Mouse (Mus musculus) intestine, embryonic 15.5 days (tissue): Measurements from ENCODE around the gene Myadm. TPM values are rescaled to one million over a fixed set of nuclear protein-coding genes. Genes with fewer than 3 reads are reported as not detected.

ENCODE experiments used
- ATAC-seq: fragments of 200-750 bp; cut with Nextera tagmentation; 2 replicates; pipeline ENCODE4 v1.8.0; 2017; ENCODE audit warnings: moderate TSS enrichment, moderate library complexity
- H3K27ac ChIP-seq: fragments of 300-500 bp; sonication (generic); 2 replicates; pipeline ENCODE4 v1.5.1; 2015; ENCODE audit warnings: mild to moderate bottlenecking, inconsistent platforms
- H3K27me3 ChIP-seq: fragments of 300-500 bp; sonication (generic); replicated peaks from 2 replicates; pipeline ENCODE4 v1.6.1; 2015; ENCODE audit warnings: inconsistent platforms
- H3K36me3 ChIP-seq: fragments of 300-500 bp; sonication (generic); 2 replicates; pipeline ENCODE4 v1.6.1; 2015; ENCODE audit warnings: inconsistent platforms
- H3K4me1 ChIP-seq: fragments of 300-500 bp; sonication (generic); replicated peaks from 2 replicates; pipeline ENCODE4 v1.6.1; 2015; ENCODE audit warnings: inconsistent platforms
- H3K4me2 ChIP-seq: fragments of 300-500 bp; sonication (generic); replicated peaks from 2 replicates; pipeline ENCODE4 v1.6.1; 2015; ENCODE audit warnings: mild to moderate bottlenecking, inconsistent platforms
- H3K4me3 ChIP-seq: fragments of 300-500 bp; sonication (generic); replicated peaks from 2 replicates; pipeline ENCODE4 v1.5.1; 2015; ENCODE audit warnings: inconsistent platforms
- H3K9ac ChIP-seq: fragments of 300-500 bp; sonication (generic); 2 replicates; pipeline ENCODE4 v1.6.1; 2015; ENCODE audit warnings: inconsistent platforms
- H3K9me3 ChIP-seq: fragments of 300-500 bp; sonication (generic); 2 replicates; pipeline ENCODE4 v1.6.1; 2016; ENCODE audit warnings: inconsistent platforms
- WGBS: fragments of 180-500 bp; shearing (Covaris S2); methylation state at CpG from one replicate; pipeline ENCODE4 v1.1.7; 2015; 5-methylcytosine and 5-hydroxymethylcytosine counted together
- polyA plus RNA-seq: library from polyadenylated mRNA; unstranded; fragments of >200 nt; fragmentation: Nextera tagmentation; extraction: Ambion mirVana; gene quantifications from 2 replicates; pipeline ENCODE4 v1.2.1, GENCODE M21; 2015

Myadm gene
- polyA plus RNA-seq, 1 experiment from 2014 or later, result 131 TPM

DNA sequence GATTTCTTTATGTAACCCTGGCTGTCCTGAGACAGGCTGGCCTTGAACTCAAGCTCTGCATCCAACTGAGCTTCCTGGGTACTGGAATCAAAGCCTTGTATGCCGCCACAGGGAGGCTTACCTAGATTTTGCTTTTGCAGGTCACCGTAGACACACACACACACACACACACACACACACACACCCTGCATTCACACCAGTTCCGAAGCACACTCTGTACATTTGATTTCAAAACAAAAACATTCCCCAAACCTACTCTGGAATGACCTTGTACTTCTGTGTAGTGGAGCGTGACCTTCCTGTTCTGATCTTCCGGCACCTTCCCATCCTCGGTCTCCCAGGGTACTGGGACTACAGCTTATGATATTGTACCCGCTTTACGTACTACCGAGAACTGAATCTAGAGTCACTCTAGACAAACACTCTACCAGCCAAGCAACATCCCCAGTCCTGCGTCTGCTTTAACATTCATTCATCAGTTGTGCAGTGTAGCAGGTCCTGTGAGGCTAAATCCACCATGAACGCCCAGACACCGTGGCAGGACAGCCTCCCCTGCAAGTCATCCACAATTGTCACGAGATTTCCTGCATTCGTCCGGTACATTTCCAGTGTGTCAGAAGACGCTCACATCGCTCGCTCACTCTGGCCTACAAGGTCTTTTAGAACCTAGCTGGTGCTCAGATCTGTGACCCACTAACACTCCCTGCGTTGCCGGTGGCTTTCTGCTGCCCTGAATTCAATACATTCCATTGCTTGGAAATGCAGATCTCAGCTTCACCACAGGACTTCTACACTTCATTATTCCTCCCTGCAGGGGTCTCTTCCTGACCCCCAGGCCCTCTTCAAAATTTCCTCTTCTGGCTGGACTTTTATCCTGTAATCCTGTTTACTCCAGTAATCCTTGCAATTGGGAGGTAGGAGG lies 58.7 kb downstream of the Myadm start:
- H3K9me3 ChIP-seq, result no peaks in the 10 kb centered on the region
- no peaks in the 10 kb centered on the region for H3K27me3 ChIP-seq
- H3K27ac ChIP-seq, result no peak overlapping the region
- H3K9ac ChIP-seq, result no peak overlapping the region
- WGBS, result 69% methylated on average over 20 of the region's 20 CpGs
- no peaks in the 10 kb centered on the region for H3K36me3 ChIP-seq
- H3K4me3 ChIP-seq, result no peak overlapping the region
- no peak overlapping the region for H3K4me2 ChIP-seq
- no peak for ATAC-seq
- H3K4me1 ChIP-seq, result no peaks in the 10 kb centered on the region

DNA sequence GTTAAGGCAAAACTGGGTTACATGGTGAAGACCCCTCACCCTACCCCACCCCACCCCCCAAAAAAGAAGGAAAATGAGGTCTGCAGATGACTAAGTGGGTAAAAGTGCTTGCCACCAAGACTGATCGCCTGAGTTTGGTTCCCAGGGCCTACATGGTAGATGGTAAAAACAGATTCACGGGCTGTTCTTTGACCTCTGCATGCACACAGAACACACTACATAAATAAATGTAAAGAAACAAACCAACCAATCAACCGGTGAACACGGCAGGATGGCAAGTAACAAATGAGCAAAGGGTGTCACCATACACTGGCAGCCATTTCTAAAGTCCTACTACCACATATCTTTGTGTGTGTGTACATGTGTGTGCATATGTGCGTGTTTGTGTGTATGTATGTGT lies 59.4 kb downstream of the Myadm start:
- Histone ChIP-seq H3K27ac (no peak overlapping the region), H3K9me3 (no peaks in the 10 kb centered on the region), H3K4me1 (no peaks in the 10 kb centered on the region), H3K27me3 (no peaks in the 10 kb centered on the region), H3K9ac (no peak overlapping the region), H3K4me3 (no peak overlapping the region), H3K4me2 (no peak overlapping the region), H3K36me3 (no peaks in the 10 kb centered on the region)
- ATAC-seq, result no peak
- WGBS, result 67% methylated on average over 5 of the region's 5 CpGs

DNA sequence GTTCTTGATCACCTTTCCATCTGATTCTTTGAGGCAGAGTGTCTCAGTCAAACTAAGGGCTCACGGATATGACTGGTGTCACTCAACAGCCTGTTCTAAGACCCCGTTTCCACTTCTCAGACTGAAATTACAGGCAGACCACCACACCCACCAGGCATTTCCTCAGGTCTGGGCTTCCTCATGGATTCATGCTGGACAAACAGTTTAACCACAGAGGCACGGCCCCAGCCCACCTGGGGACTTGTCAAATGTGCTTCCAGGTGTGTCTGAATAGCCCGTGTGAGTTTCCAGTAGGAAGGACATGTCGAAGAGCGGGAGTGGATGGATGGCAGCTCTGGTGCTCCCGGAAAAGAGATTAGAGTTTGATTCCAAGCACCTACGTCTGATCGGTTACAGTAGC lies 60.9 kb downstream of the Myadm start:
- no peaks in the 10 kb centered on the region for H3K4me1 ChIP-seq
- WGBS, result 91% methylated on average over 9 of the region's 9 CpGs

More for the DNA sequence above, 60.9 kb downstream of the Myadm start:
- no peak overlapping the region for H3K4me2 ChIP-seq
- no peak overlapping the region for H3K9ac ChIP-seq
- ATAC-seq, result no peak
- no peaks in the 10 kb centered on the region for H3K27me3 ChIP-seq
- no peaks in the 10 kb centered on the region for H3K36me3 ChIP-seq
- no peak overlapping the region for H3K4me3 ChIP-seq
- no peak overlapping the region for H3K27ac ChIP-seq
- no peaks in the 10 kb centered on the region for H3K9me3 ChIP-seq

Other genes starting within 250 kb of the Myadm start
- gene AU018091, start 119.9 kb upstream of the Myadm start, polyA plus RNA-seq, result not detected in 2 replicates
- gene Nlrp12, start 39.3 kb upstream of the Myadm start, polyA plus RNA-seq, result not detected in 2 replicates
- 0.27 and 0.45 TPM in 2 replicates for gene Prkcg, start 99 bp downstream of the Myadm start, polyA plus RNA-seq
- 1.2 and 1.8 TPM in 2 replicates for gene Cacng7, start 43.9 kb downstream of the Myadm start, polyA plus RNA-seq
- 2.0 and 2.2 TPM in 2 replicates for gene Cacng8, start 101.6 kb downstream of the Myadm start, polyA plus RNA-seq
- gene Cacng6, start 135.1 kb downstream of the Myadm start, polyA plus RNA-seq, result 0.33 TPM in 1 of 2 replicates, not detected in the other
- gene Tarm1, start 213.5 kb downstream of the Myadm start, polyA plus RNA-seq, result 0.11 and 0.16 TPM in 2 replicates